Comparison of ENCODE assay signal across 20 mouse cellular contexts in the genomic region with DNA sequence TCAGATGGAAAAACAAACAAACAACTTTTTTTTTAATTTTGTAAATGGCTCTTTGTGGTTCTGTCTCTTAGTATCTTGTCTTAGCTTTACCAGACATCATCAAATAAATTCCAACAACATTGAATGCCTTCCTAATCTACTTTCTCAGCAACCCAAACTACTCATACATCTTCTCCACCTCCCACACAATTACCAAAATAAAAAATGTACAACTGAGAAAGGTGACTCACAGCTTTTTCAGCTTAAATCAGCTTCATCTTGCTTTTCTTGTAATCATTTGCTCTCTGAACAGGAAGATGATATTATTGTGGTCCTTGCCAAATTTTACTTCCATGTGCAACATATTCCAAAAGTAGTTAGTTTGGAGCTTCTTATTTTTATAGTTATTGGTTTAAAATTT. TPM values are rescaled to one million over a fixed set of nuclear protein-coding genes. Genes with fewer than 3 reads are reported as not detected.
"Had no signal": no experiment of that assay in that cellular context is flagged by ENCODE, and none has a peak within 500 bp of the region (broad histone marks: within the 10 kb centered on the region; RNA-seq: fewer than 3 reads in every experiment).

No protein-coding gene starts in this region.

- H3K4me3 ChIP-seq: lung, embryonic 15.5 days; megakaryocyte, embryonic 14.5 days; midbrain, embryonic 13.5 days; midbrain, embryonic 15.5 days; neural tube, embryonic 12.5 days had no signal

- H3K27ac ChIP-seq: lung, embryonic 15.5 days; macrophage; midbrain, embryonic 13.5 days; midbrain, embryonic 15.5 days; neural tube, embryonic 12.5 days had no signal

- DNase-seq: liver, postnatal 0 days; lung, adult 2 months; lung, postnatal 14 days; lung, postnatal 36 days; right cerebral cortex, postnatal 14 days; thymus, adult 2 months; thymus, postnatal 25 days; thymus, postnatal 4 days had no signal

- ATAC-seq: liver, postnatal 0 days; lung, postnatal 0 days; midbrain, embryonic 13.5 days; midbrain, embryonic 15.5 days had no signal

- H3K9ac ChIP-seq: liver, postnatal 0 days; lung, embryonic 15.5 days; midbrain, embryonic 13.5 days; midbrain, embryonic 15.5 days; neural tube, embryonic 12.5 days had no signal

- H3K27me3 ChIP-seq: lung, embryonic 15.5 days; megakaryocyte, embryonic 14.5 days; midbrain, embryonic 13.5 days; midbrain, embryonic 15.5 days; neural tube, embryonic 12.5 days had no signal

- H3K4me2 ChIP-seq: lung, embryonic 15.5 days; midbrain, embryonic 11.5 days; midbrain, embryonic 13.5 days; midbrain, embryonic 15.5 days; neural tube, embryonic 12.5 days had no signal

- H3K9me3 ChIP-seq: lung, embryonic 15.5 days; megakaryocyte, embryonic 14.5 days; midbrain, embryonic 13.5 days; midbrain, embryonic 15.5 days; neural tube, embryonic 12.5 days had no signal

- H3K4me1 ChIP-seq: lung, embryonic 15.5 days; megakaryocyte, embryonic 14.5 days; midbrain, embryonic 13.5 days; midbrain, embryonic 15.5 days; neural tube, embryonic 12.5 days had no signal

- H3K36me3 ChIP-seq: lung, embryonic 15.5 days; midbrain, embryonic 13.5 days; neural tube, embryonic 12.5 days had no signal

RNA-seq across cellular contexts. Expression of gene Gap43, which starts 14.9 kb away (rescaled TPM):
- total RNA-seq: megakaryocyte progenitor cell, adult 5-6 weeks; monocyte, adult 5-6 weeks; neutrophil, adult 5-6 weeks had no signal
- polyA plus RNA-seq: macrophage; spleen, adult 2 months; thymus, adult 2 months had no signal
